Mouse (Mus musculus): Measurements from ENCODE around the gene Gm14698.
"Not testable (repeated sequence)": the region's sequence is repeated elsewhere in the genome, so short reads cannot be mapped to it uniquely, and the experiment has no call there.

Gene Gm14698

DNA sequence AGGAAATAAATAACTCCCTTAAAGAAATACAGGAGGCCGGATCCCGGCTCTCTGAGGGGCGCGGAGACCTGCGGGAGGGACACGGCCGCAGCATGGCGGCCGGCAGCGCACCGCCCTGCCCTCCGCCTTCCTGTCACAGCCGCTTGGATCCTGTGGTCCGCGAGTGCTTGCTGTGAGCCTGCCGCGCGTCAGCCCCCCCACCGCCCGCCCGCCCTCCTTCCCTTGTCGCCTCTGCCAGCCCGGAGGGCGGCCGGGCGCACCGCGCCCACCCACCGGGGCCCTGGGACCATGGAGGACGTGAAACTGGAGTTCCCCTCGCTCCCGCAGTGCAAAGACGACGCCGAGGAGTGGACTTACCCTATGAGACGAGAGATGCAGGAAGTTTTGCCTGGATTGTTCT is at the start of gene Gm14698:
Gm14698 (plus strand) TSS at position 35 of the 400 bp plus-strand sequence.
- not testable (repeated sequence) for H3K4me1 ChIP-seq (replicated peaks; ENCODE audit: low read depth, low read length); H3K27me3 ChIP-seq (ENCODE audit: insufficient read depth, low read length); H3K9me3 ChIP-seq (ENCODE audit: low read length); H3K36me3 ChIP-seq (ENCODE audit: insufficient read depth, low read length)
- peak within 1 kb of the TSS; percentile 23; the same call in 1 of the 2 replicates for H3K4me3 ChIP-seq (replicated peaks; ENCODE audit: low read length)

DNA sequence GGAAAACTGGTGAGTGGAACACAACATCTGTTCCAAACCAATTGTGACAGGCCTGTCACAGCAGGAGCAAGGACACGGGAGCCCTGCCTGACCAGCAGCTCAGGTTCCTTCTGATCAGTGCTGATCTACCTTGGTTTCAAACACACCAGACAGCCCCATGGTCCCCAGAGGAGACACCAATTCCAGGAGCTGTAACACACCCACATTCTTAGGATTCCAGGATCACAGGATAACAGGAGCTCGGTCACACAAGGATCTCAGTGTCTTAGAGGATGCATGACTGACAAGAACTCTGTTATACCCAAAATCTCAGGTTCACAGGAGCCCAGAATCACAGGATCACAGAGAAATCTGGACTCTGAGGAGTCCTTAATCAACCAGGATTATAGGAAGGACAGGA is 444 bp upstream of the Gm14698 start:
- H3K36me3 ChIP-seq (ENCODE audit: insufficient read depth, low read length); H3K9me3 ChIP-seq (ENCODE audit: low read length); H3K4me1 ChIP-seq (replicated peaks; ENCODE audit: low read depth, low read length); H3K27me3 ChIP-seq (ENCODE audit: insufficient read depth, low read length): not testable (repeated sequence)
- peak overlapping the region; percentile 23; the same call in 1 of the 2 replicates for H3K4me3 ChIP-seq (replicated peaks; ENCODE audit: low read length)

DNA sequence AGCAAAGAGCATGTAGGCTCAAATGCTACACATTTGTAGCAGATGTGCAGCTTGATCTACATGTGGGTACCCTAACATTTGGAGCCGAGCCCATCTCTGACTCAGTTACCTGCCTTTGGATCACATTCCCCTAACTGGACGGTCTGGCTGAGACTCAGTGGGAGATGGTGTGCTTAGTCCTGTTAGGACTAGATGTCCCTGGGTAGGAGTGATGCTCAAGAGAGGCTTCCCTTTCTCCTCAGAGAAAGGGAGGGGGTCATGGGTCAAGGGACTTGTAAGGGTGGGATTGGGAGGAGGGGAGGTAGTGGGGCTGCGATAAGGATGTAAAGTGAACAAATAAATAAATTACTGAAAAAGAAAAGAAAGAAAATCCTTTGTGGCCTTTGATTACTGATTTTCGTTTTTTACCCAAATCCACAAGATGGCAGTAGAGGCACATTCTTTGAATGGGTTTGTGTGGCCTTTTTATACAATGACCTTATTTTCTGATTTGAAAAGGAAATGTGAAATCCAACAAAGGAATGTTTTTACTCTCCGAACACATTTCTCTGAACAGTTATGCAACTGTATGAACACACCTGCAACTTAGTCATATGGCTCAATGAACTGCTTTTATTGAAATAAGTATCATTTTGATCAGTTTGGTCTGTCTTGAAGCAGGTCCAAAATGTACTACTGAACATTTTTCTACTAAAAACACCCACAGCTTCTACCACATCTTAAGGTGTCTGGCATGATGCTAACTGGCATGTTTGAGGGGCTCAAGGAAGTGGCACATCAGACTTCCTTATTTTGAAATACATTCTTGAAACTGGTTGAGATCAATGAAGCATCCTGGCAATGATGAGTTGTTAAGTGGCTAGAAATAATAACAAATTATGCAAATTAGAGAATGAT is 18.9 kb downstream of the Gm14698 start:
- no peaks in the 10 kb centered on the region for H3K4me1 ChIP-seq (replicated peaks; ENCODE audit: low read depth, low read length)

DNA sequence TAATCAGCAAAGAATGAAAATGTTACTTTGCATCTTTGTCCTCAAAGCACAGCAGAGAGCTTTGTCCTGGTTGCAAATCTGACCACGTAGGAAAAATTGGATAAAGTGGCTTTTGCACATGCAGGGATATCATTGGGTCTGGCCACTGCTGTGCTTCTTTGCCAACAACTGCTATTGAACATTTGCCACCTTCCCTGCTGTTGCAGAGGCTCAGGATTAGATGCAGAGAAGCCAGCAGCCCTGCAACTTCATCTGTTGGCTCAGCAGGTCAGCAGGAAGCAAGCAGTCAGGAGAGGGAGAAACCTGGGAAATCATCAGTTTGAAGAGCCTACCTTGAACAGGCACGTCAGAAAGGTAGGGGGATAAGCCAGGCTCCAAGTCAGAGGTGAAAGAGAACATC is 44.3 kb downstream of the Gm14698 start:
- H3K9me3 ChIP-seq (ENCODE audit: low read length) = no peaks in the 10 kb centered on the region
- no peaks in the 10 kb centered on the region for H3K36me3 ChIP-seq (ENCODE audit: insufficient read depth, low read length)
- TF ChIP-seq NANOG (IDR thresholded peaks at IDR 0.05; ENCODE audit: borderline replicate concordance, low read length) = no peak
- no peak for TF ChIP-seq POU5F1 (IDR thresholded peaks at IDR 0.05; ENCODE audit: borderline replicate concordance, low read length)
- TF ChIP-seq CTCF (conservative IDR thresholded peaks at IDR 0.05; ENCODE audit: low read length) = no peak
- H3K4me3 ChIP-seq (replicated peaks; ENCODE audit: low read length) = no peak overlapping the region
- no peaks in the 10 kb centered on the region for H3K4me1 ChIP-seq (replicated peaks; ENCODE audit: low read depth, low read length)
- H3K27me3 ChIP-seq (ENCODE audit: insufficient read depth, low read length) = no peaks in the 10 kb centered on the region

More for the DNA sequence above, 18.9 kb downstream of the Gm14698 start:
- Histone ChIP-seq H3K9me3 (ENCODE audit: low read length) (no peaks in the 10 kb centered on the region), H3K4me3 (replicated peaks; ENCODE audit: low read length) (no peak overlapping the region), H3K36me3 (ENCODE audit: insufficient read depth, low read length) (no peaks in the 10 kb centered on the region), H3K27me3 (ENCODE audit: insufficient read depth, low read length) (no peaks in the 10 kb centered on the region)
- peak; percentile 28; the same call in 1 of the 2 replicates for TF ChIP-seq CTCF (conservative IDR thresholded peaks at IDR 0.05; ENCODE audit: low read length)
- TF ChIP-seq NANOG (IDR thresholded peaks at IDR 0.05; ENCODE audit: borderline replicate concordance, low read length) = no peak

All from E14TG2a.4 (cell line).